Mouse (Mus musculus): ENCODE measurements at regions not wholly inside any gene's neighbourhood (a gene's known extent, or its start where the extent isn't known, plus 50 kb on each side); places are given as distances from the start of the nearest gene placed in this dataset.
"Not testable (repeated sequence)": the region's sequence is repeated elsewhere in the genome, so short reads cannot be mapped to it uniquely, and the experiment has no call there.

GRCm38 (mm10) chr13:26119363-26119762 lies 650.6 kb downstream of the Hdgfl1 start:
- Histone ChIP-seq H3K27ac (replicated peaks) (no peak overlapping the region), H3K27me3 (replicated peaks) (no peaks in the 10 kb centered on the region), H3K9me3 (replicated peaks) (no peaks in the 10 kb centered on the region), H3K4me2 (no peak overlapping the region), H3K36me3 (no peaks in the 10 kb centered on the region), H3K4me1 (0 out of 2 replicates have a peak, but pooled peaks cover 2% of the 10 kb centered on the region), H3K4me3 (replicated peaks) (no peak overlapping the region), H3K9ac (replicated peaks) (no peak overlapping the region)
- no peak for ATAC-seq (ENCODE audit: low FRiP score)
- 13% methylated on average over 1 of the region's 1 CpGs for WGBS

- no peak for ATAC-seq (ENCODE audit: low FRiP score)
Measured at GRCm38 (mm10) chr13:26114136-26114535, 655.8 kb downstream of the Hdgfl1 start.

GRCm38 (mm10) chr13:26113723-26114122 lies 656.2 kb downstream of the Hdgfl1 start:
- not testable (repeated sequence) for H3K27ac ChIP-seq (replicated peaks); H3K9me3 ChIP-seq (replicated peaks); H3K4me1 ChIP-seq; ATAC-seq (ENCODE audit: low FRiP score); H3K27me3 ChIP-seq (replicated peaks); H3K4me2 ChIP-seq; H3K4me3 ChIP-seq (replicated peaks); H3K9ac ChIP-seq (replicated peaks); H3K36me3 ChIP-seq
- 36% methylated on average over 1 of the region's 1 CpGs for WGBS

More at GRCm38 (mm10) chr13:26114136-26114535, 655.8 kb downstream of the Hdgfl1 start:
- WGBS, result 71% methylated on average over 7 of the region's 7 CpGs
- Histone ChIP-seq H3K36me3 (no peaks in the 10 kb centered on the region), H3K27ac (replicated peaks) (no peak overlapping the region), H3K4me1 (no peaks in the 10 kb centered on the region), H3K4me3 (replicated peaks) (no peak overlapping the region), H3K27me3 (replicated peaks) (no peaks in the 10 kb centered on the region), H3K9ac (replicated peaks) (no peak overlapping the region), H3K9me3 (replicated peaks) (no peaks in the 10 kb centered on the region), H3K4me2 (no peak overlapping the region)

- no peak overlapping the region for H3K27ac ChIP-seq (replicated peaks)
- no peaks in the 10 kb centered on the region for H3K27me3 ChIP-seq (replicated peaks)
- H3K4me2 ChIP-seq, result no peak overlapping the region
- no peaks in the 10 kb centered on the region for H3K36me3 ChIP-seq
- no peak overlapping the region for H3K4me3 ChIP-seq (replicated peaks)
- no peaks in the 10 kb centered on the region for H3K4me1 ChIP-seq
- H3K9me3 ChIP-seq (replicated peaks), result no peaks in the 10 kb centered on the region
- H3K9ac ChIP-seq (replicated peaks), result no peak overlapping the region
- ATAC-seq (ENCODE audit: low FRiP score), result no peak
Measured at GRCm38 (mm10) chr13:26112579-26112978, 657.4 kb downstream of the Hdgfl1 start.

GRCm38 (mm10) chr13:26109013-26109412 lies 661.0 kb downstream of the Hdgfl1 start:
- H3K9me3 ChIP-seq (replicated peaks), result no peaks in the 10 kb centered on the region
- H3K27me3 ChIP-seq (replicated peaks), result no peaks in the 10 kb centered on the region
- no peak overlapping the region for H3K9ac ChIP-seq (replicated peaks)
- no peak for ATAC-seq (ENCODE audit: low FRiP score)
- no peaks in the 10 kb centered on the region for H3K4me1 ChIP-seq
- no peak overlapping the region for H3K27ac ChIP-seq (replicated peaks)
- 88% methylated on average over 2 of the region's 2 CpGs for WGBS
- H3K4me3 ChIP-seq (replicated peaks), result no peak overlapping the region
- H3K4me2 ChIP-seq, result no peak overlapping the region
- H3K36me3 ChIP-seq, result no peaks in the 10 kb centered on the region

GRCm38 (mm10) chr13:26088727-26089126 lies 681.2 kb downstream of the Hdgfl1 start:
- H3K27me3 ChIP-seq (replicated peaks), result no peaks in the 10 kb centered on the region
- H3K9ac ChIP-seq (replicated peaks), result no peak overlapping the region
- H3K36me3 ChIP-seq, result no peaks in the 10 kb centered on the region
- no peak overlapping the region for H3K4me2 ChIP-seq
- no peak overlapping the region for H3K4me3 ChIP-seq (replicated peaks)
- no peak overlapping the region for H3K27ac ChIP-seq (replicated peaks)
- H3K9me3 ChIP-seq (replicated peaks), result no peaks in the 10 kb centered on the region
- no peak for ATAC-seq (ENCODE audit: low FRiP score)
- 90% methylated on average over 3 of the region's 3 CpGs for WGBS
- H3K4me1 ChIP-seq, result no peaks in the 10 kb centered on the region

GRCm38 (mm10) chr13:26080814-26081213 lies 689.2 kb downstream of the Hdgfl1 start:
- no peak for ATAC-seq (ENCODE audit: low FRiP score)
- Histone ChIP-seq H3K4me1 (peaks cover 5% of the 10 kb centered on the region), H3K4me3 (replicated peaks) (no peak overlapping the region), H3K9me3 (replicated peaks) (no peaks in the 10 kb centered on the region), H3K9ac (replicated peaks) (no peak overlapping the region), H3K36me3 (no peaks in the 10 kb centered on the region), H3K4me2 (no peak overlapping the region), H3K27ac (replicated peaks) (0 out of 2 replicates have a peak overlapping the region, but pooled peaks have one; percentile 15), H3K27me3 (replicated peaks) (no peaks in the 10 kb centered on the region)
- WGBS, result 45% methylated on average over 2 of the region's 2 CpGs

- ATAC-seq (ENCODE audit: low FRiP score), result no peak
- no peak overlapping the region for H3K4me2 ChIP-seq
- H3K4me1 ChIP-seq, result peaks cover 5% of the 10 kb centered on the region
- no peak overlapping the region for H3K4me3 ChIP-seq (replicated peaks)
- H3K27ac ChIP-seq (replicated peaks), result no peak overlapping the region
- no peak overlapping the region for H3K9ac ChIP-seq (replicated peaks)
- no peaks in the 10 kb centered on the region for H3K9me3 ChIP-seq (replicated peaks)
- 63% methylated on average over 4 of the region's 4 CpGs for WGBS
- H3K36me3 ChIP-seq, result no peaks in the 10 kb centered on the region
- no peaks in the 10 kb centered on the region for H3K27me3 ChIP-seq (replicated peaks)
Measured at GRCm38 (mm10) chr13:26080302-26080701, 689.7 kb downstream of the Hdgfl1 start.

GRCm38 (mm10) chr13:26079362-26079761 lies 690.6 kb downstream of the Hdgfl1 start:
- H3K36me3 ChIP-seq, result no peaks in the 10 kb centered on the region
- no peaks in the 10 kb centered on the region for H3K9me3 ChIP-seq (replicated peaks)
- 97% methylated on average over 1 of the region's 1 CpGs for WGBS
- peaks cover 5% of the 10 kb centered on the region for H3K4me1 ChIP-seq
- no peak overlapping the region for H3K4me2 ChIP-seq
- H3K4me3 ChIP-seq (replicated peaks), result no peak overlapping the region
- H3K9ac ChIP-seq (replicated peaks), result no peak overlapping the region
- no peaks in the 10 kb centered on the region for H3K27me3 ChIP-seq (replicated peaks)
- ATAC-seq (ENCODE audit: low FRiP score), result no peak
- no peak overlapping the region for H3K27ac ChIP-seq (replicated peaks)

- Histone ChIP-seq H3K9me3 (replicated peaks) (no peaks in the 10 kb centered on the region), H3K9ac (replicated peaks) (no peak overlapping the region), H3K27ac (replicated peaks) (no peak overlapping the region), H3K4me1 (no peaks in the 10 kb centered on the region), H3K36me3 (no peaks in the 10 kb centered on the region), H3K4me2 (no peak overlapping the region), H3K4me3 (replicated peaks) (no peak overlapping the region), H3K27me3 (replicated peaks) (no peaks in the 10 kb centered on the region)
- peak; percentile 35; the same call in 1 of the 2 replicates for ATAC-seq (ENCODE audit: low FRiP score)
- WGBS, result 26% methylated on average over 2 of the region's 2 CpGs
Measured at GRCm38 (mm10) chr13:26061322-26061721, 708.6 kb downstream of the Hdgfl1 start.

- Histone ChIP-seq H3K4me1 (no peaks in the 10 kb centered on the region), H3K9ac (replicated peaks) (no peak overlapping the region), H3K27ac (replicated peaks) (no peak overlapping the region), H3K36me3 (no peaks in the 10 kb centered on the region), H3K4me2 (no peak overlapping the region), H3K4me3 (replicated peaks) (no peak overlapping the region), H3K9me3 (replicated peaks) (no peaks in the 10 kb centered on the region), H3K27me3 (replicated peaks) (no peaks in the 10 kb centered on the region)
- no peak for ATAC-seq (ENCODE audit: low FRiP score)
Measured at GRCm38 (mm10) chr13:26037699-26038098, 732.3 kb downstream of the Hdgfl1 start.

GRCm38 (mm10) chr13:26026386-26026785 lies 743.6 kb downstream of the Hdgfl1 start:
- no peaks in the 10 kb centered on the region for H3K9me3 ChIP-seq (replicated peaks)
- no peaks in the 10 kb centered on the region for H3K4me1 ChIP-seq
- no peak overlapping the region for H3K27ac ChIP-seq (replicated peaks)
- 74% methylated on average over 3 of the region's 3 CpGs for WGBS
- no peaks in the 10 kb centered on the region for H3K27me3 ChIP-seq (replicated peaks)
- no peak for ATAC-seq (ENCODE audit: low FRiP score)
- no peaks in the 10 kb centered on the region for H3K36me3 ChIP-seq
- no peak overlapping the region for H3K4me2 ChIP-seq
- no peak overlapping the region for H3K4me3 ChIP-seq (replicated peaks)
- no peak overlapping the region for H3K9ac ChIP-seq (replicated peaks)

GRCm38 (mm10) chr13:26024696-26025095 lies 745.3 kb downstream of the Hdgfl1 start:
- no peak for ATAC-seq (ENCODE audit: low FRiP score)
- H3K4me1 ChIP-seq, result no peaks in the 10 kb centered on the region
- H3K36me3 ChIP-seq, result no peaks in the 10 kb centered on the region
- no peaks in the 10 kb centered on the region for H3K9me3 ChIP-seq (replicated peaks)
- H3K4me3 ChIP-seq (replicated peaks), result no peak overlapping the region
- H3K27me3 ChIP-seq (replicated peaks), result no peaks in the 10 kb centered on the region
- no peak overlapping the region for H3K27ac ChIP-seq (replicated peaks)
- no peak overlapping the region for H3K4me2 ChIP-seq
- no peak overlapping the region for H3K9ac ChIP-seq (replicated peaks)

All from neural tube, embryonic 15.5 days (tissue).